Mouse (Mus musculus) heart, adult 2 months (tissue): ENCODE measurements at regions not wholly inside any gene's neighbourhood (a gene's known extent, or its start where the extent isn't known, plus 50 kb on each side); places are given as distances from the start of the nearest gene placed in this dataset.
A peak's percentile ranks its signal among the peaks of the same experiment; 100 is the strongest.

Source experiments
- DNase-seq, 2 experiments: peaks; one replicate each; pipeline ENCODE4 v3.0.0; 2021
- H3K27ac ChIP-seq: fragments of 200-600 bp; 2 replicates; pipeline ENCODE4 v1.8.1; 2022
- H3K27me3 ChIP-seq: fragments of 200-500 bp; 2 replicates; pipeline ENCODE4 v1.6.1; 2012; ENCODE audit warnings: mild to moderate bottlenecking, low read length, inconsistent platforms, mixed read lengths; ENCODE audit not compliant: control insufficient read depth, insufficient read depth
- H3K36me3 ChIP-seq: fragments of 200-500 bp; 2 replicates; pipeline ENCODE4 v1.6.1; 2012; ENCODE audit warnings: low read length, inconsistent platforms; ENCODE audit not compliant: control insufficient read depth, insufficient read depth
- H3K4me1 ChIP-seq: fragments of 200-500 bp; 2 replicates; pipeline ENCODE4 v1.6.1; 2011; ENCODE audit warnings: low read length; ENCODE audit not compliant: control insufficient read depth, insufficient read depth
- H3K4me3 ChIP-seq: fragments of 200-600 bp; 2 replicates; pipeline ENCODE4 v1.8.1; 2022
- H3K79me2 ChIP-seq: fragments of 200-500 bp; replicated peaks from 2 replicates; pipeline ENCODE4 v1.6.1; 2012; ENCODE audit warnings: mild to moderate bottlenecking, inconsistent platforms, low read length, moderate library complexity, mixed read lengths; ENCODE audit not compliant: control insufficient read depth, insufficient read depth
- H3K9ac ChIP-seq: fragments of 200-500 bp; 2 replicates; pipeline ENCODE4 v1.6.1; 2012; ENCODE audit warnings: low read depth, mild to moderate bottlenecking, control low read depth, inconsistent platforms, low read length, mixed read lengths
- CTCF ChIP-seq: fragments of 200-600 bp; IDR thresholded peaks from 2 replicates; pipeline ENCODE4 v1.8.1; 2022; ENCODE audit warnings: antibody characterized with exemption, mild to moderate bottlenecking, moderate library complexity
- EP300 ChIP-seq: fragments of 200-500 bp; IDR thresholded peaks from 2 replicates; pipeline ENCODE4 v1.6.1; 2011; ENCODE audit warnings: low read depth, low read length, control low read depth; ENCODE audit not compliant: insufficient read depth
- POLR2A ChIP-seq: fragments of 200-500 bp; IDR thresholded peaks from 2 replicates; pipeline ENCODE4 v1.6.1; 2011; ENCODE audit warnings: mild to moderate bottlenecking, low read depth, low read length, control low read depth; ENCODE audit not compliant: insufficient read depth
- WGBS: fragments of 180-500 bp; shearing (Covaris S2); methylation state at CpG from one replicate; pipeline ENCODE4 v1.1.7; 2018; 5-methylcytosine and 5-hydroxymethylcytosine counted together
- intact Hi-C: fragments of 180-260 bp; cut with DNase I; formaldehyde crosslinking; loops from one replicate; pipeline ENCODE4 v1.15.1; 2025

DNA sequence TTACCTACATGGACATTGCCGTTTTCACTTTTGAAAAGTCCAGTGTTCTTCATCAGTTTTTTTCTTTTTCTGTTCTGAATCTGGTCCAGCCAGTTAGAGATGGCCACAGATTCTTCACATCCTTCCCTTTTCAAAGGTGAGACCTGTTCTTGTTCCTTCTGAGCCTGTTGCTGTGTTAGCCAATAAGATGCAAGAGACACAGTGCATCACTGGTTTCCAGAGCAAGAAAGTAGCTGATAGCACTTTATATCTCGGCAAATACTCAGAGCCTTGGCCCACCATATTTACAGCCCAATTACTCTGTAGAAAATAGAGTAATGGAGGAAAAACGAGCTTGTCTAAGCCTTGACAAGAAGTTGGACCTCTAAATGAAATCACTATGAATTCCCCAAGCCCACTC is 180.7 kb upstream of the Fbxl17 start:
- Histone ChIP-seq H3K4me3 (no peak overlapping the region), H3K27ac (no peak overlapping the region), H3K36me3 (no peaks in the 10 kb centered on the region), H3K9ac (no peak overlapping the region), H3K27me3 (no peaks in the 10 kb centered on the region), H3K4me1 (no peaks in the 10 kb centered on the region; the same call in 1 of the 2 replicates), H3K79me2 (no peaks in the 10 kb centered on the region)
- DNase-seq = no peak
- intact Hi-C loops = no loop called here
- 71% methylated on average over 3 of the region's 3 CpGs for WGBS
- no peak for TF ChIP-seq EP300
- no peak for TF ChIP-seq POLR2A
- no peak for TF ChIP-seq CTCF

DNA sequence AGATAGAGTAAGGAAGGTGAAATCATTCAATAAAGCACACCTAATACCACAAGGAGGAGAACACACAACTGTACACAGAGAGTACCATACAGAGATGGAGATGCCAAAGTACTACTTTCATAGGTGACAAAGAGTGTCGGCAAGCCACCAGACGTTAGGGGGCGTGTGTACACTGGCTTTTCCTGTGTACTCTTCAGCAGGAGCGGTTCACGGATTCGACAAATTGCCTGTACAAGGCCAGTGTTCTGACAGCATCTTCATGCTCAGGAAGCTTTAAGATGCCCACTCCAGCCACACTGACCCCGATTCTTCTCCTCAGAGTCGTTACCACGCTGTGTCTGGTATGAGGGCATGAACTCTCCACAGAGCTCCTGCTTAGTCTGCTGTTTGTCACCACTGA is 179.5 kb upstream of the Fer start:
- intact Hi-C loops = no loop called here

DNA sequence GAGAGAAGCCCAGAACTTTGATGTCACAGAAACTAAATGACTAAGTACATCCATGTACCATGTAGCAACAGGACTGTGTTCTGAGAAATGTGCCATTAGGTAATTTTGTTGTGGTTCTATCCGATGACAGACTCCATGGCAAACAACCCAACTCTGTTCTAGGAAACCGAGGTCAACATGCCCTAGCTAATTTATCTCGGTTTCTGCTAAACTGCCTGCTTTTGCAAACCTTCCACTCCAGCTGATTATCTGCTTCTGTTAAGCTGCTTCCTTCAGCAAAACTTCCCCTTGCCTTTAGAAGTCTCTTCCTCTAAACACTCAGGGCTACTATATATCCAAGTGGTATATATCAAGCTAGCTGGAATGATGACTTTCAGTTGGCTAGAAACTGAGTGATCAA is 178.8 kb upstream of the Fer start:
- 24% methylated on average over 3 of the region's 3 CpGs for WGBS

More for the DNA sequence above, 179.5 kb upstream of the Fer start:
- no peaks in the 10 kb centered on the region for H3K27me3 ChIP-seq
- H3K4me1 ChIP-seq = no peaks in the 10 kb centered on the region
- TF ChIP-seq EP300 (no peak), CTCF (no peak), POLR2A (no peak)
- H3K4me3 ChIP-seq = no peak overlapping the region
- whole genome bisulfite sequencing = 69% methylated on average over 9 of the region's 9 CpGs
- no peak overlapping the region for H3K9ac ChIP-seq
- DNase-seq = no peak
- H3K79me2 ChIP-seq = no peaks in the 10 kb centered on the region
- no peaks in the 10 kb centered on the region for H3K36me3 ChIP-seq
- H3K27ac ChIP-seq = no peak overlapping the region

GRCm38 (mm10) chr17:63685956-63686355 is 176.9 kb upstream of the Fer start:
- Histone ChIP-seq H3K4me1 (no peaks in the 10 kb centered on the region), H3K27me3 (no peaks in the 10 kb centered on the region), H3K36me3 (no peaks in the 10 kb centered on the region), H3K4me3 (no peak overlapping the region), H3K27ac (no peak overlapping the region), H3K9ac (no peak overlapping the region), H3K79me2 (no peaks in the 10 kb centered on the region)
- no peak for TF ChIP-seq EP300
- TF ChIP-seq POLR2A = no peak
- TF ChIP-seq CTCF = no peak
- no peak for DNase-seq
- intact Hi-C loops = no loop called here
- 73% methylated on average over 4 of the region's 4 CpGs for WGBS

More for the DNA sequence above, 178.8 kb upstream of the Fer start:
- H3K36me3 ChIP-seq = no peaks in the 10 kb centered on the region
- H3K79me2 ChIP-seq = no peaks in the 10 kb centered on the region
- no peak for DNase-seq
- no peak for TF ChIP-seq EP300
- TF ChIP-seq POLR2A = no peak
- no peak for TF ChIP-seq CTCF
- no peak overlapping the region for H3K27ac ChIP-seq
- no peak overlapping the region for H3K4me3 ChIP-seq
- no peaks in the 10 kb centered on the region for H3K4me1 ChIP-seq
- intact Hi-C loops = no loop called here
- no peaks in the 10 kb centered on the region for H3K27me3 ChIP-seq
- H3K9ac ChIP-seq = no peak overlapping the region

DNA sequence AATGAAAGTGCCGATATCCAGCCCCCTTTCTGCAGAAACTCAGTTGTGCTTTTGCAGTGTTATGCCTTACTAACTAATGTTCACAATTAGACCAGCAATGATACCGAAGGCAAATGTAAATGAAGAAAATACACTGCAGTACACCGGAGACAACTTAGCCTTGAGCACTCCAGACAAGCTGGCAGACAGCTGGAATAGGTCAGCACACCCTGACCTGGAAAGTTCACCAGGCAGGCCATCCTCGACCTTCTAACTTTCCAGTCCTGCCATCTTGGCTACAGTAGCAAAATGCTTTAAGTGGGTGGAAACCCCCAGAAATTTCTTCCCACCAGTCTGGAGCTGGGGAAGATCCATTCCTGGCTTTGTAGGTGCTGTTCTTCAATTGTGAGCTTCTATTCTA is 176.5 kb upstream of the Fer start:
- Histone ChIP-seq H3K9ac (no peak overlapping the region), H3K36me3 (no peaks in the 10 kb centered on the region), H3K27me3 (no peaks in the 10 kb centered on the region), H3K4me1 (no peaks in the 10 kb centered on the region), H3K79me2 (no peaks in the 10 kb centered on the region), H3K27ac (no peak overlapping the region), H3K4me3 (no peak overlapping the region)
- intact Hi-C loops = no loop called here
- WGBS = 84% methylated on average over 4 of the region's 4 CpGs
- DNase-seq = no peak
- TF ChIP-seq EP300 = no peak
- no peak for TF ChIP-seq POLR2A
- TF ChIP-seq CTCF = no peak

DNA sequence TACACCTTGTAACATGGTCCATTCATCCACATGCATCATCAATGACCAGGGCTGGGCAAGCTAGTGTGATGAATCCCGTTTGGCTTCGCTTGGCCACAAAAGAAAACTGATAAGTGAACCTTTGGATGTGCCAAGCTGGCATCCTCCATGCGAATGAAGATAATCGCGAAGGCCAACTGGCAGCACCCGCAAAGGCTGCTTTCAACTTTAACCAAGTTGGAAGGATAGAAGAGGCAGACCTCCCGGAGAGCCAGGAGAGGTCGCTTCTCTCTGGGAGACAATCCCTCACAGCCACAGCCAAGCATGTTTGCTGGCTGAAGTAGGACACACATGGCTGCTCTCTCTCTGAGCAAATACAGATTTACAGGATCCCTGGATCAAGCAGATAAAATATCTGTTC is 173.6 kb upstream of the Fer start:
- no peak overlapping the region for H3K27ac ChIP-seq
- H3K27me3 ChIP-seq = no peaks in the 10 kb centered on the region
- no peak overlapping the region for H3K4me3 ChIP-seq
- intact Hi-C loops = loop anchor here (2.0 kb wide), 1 partner anchor 112 kb away; no protein-coding TSS in a partner anchor
- H3K4me1 ChIP-seq = no peaks in the 10 kb centered on the region
- H3K79me2 ChIP-seq = no peaks in the 10 kb centered on the region
- no peak for TF ChIP-seq POLR2A
- TF ChIP-seq CTCF = peak; percentile 57
- no peak for TF ChIP-seq EP300
- H3K36me3 ChIP-seq = no peaks in the 10 kb centered on the region
- 61% methylated on average over 8 of the region's 8 CpGs for whole genome bisulfite sequencing
- H3K9ac ChIP-seq = no peak overlapping the region
- peak in 1 of 2 experiments; percentile 35 for DNase-seq
